Mouse (Mus musculus) kidney, postnatal 4 days (tissue): Measurements from ENCODE around the gene Ank2.

Experiments used
- DNase-seq, 2 experiments: peaks; one replicate each; pipeline ENCODE4 v3.0.0; 2021; ENCODE audit warnings: mixed read lengths in 2 of 2

The Ank2 gene

GRCm38 (mm10) chr3:127109413-127109812 is 389.7 kb downstream of the Ank2 start:
- no peak for DNase-seq

- no peak for DNase-seq
Observed at GRCm38 (mm10) chr3:127108481-127108880, 390.7 kb downstream of the Ank2 start.

- DNase-seq: no peak
Observed at GRCm38 (mm10) chr3:127107281-127107680, 391.9 kb downstream of the Ank2 start.

GRCm38 (mm10) chr3:127101326-127101725 is 397.8 kb downstream of the Ank2 start:
- no peak for DNase-seq

GRCm38 (mm10) chr3:127097745-127098144 is 401.4 kb downstream of the Ank2 start:
- no peak for DNase-seq

GRCm38 (mm10) chr3:127097106-127097505 is 402.0 kb downstream of the Ank2 start:
- DNase-seq: no peak

GRCm38 (mm10) chr3:127093631-127094030 is 405.5 kb downstream of the Ank2 start:
- no peak for DNase-seq

GRCm38 (mm10) chr3:127087574-127087973 is 411.6 kb downstream of the Ank2 start:
- DNase-seq: no peak

GRCm38 (mm10) chr3:127086834-127087506 is 412.2 kb downstream of the Ank2 start:
- no peak for DNase-seq

GRCm38 (mm10) chr3:127077369-127077768 is 421.8 kb downstream of the Ank2 start:
- DNase-seq: no peak

GRCm38 (mm10) chr3:127075531-127076280 is 423.4 kb downstream of the Ank2 start:
- DNase-seq: no peak

GRCm38 (mm10) chr3:127071471-127071870 is 427.7 kb downstream of the Ank2 start:
- DNase-seq: peak; percentile 31 to 37

GRCm38 (mm10) chr3:127063654-127064386 is 435.3 kb downstream of the Ank2 start:
- no peak for DNase-seq

GRCm38 (mm10) chr3:127059671-127060070 is 439.5 kb downstream of the Ank2 start:
- DNase-seq: no peak

GRCm38 (mm10) chr3:127041288-127041687 is 457.9 kb downstream of the Ank2 start:
- no peak for DNase-seq

GRCm38 (mm10) chr3:127038570-127038969 is 460.6 kb downstream of the Ank2 start:
- DNase-seq: no peak

GRCm38 (mm10) chr3:127036118-127036517 is 463.0 kb downstream of the Ank2 start:
- no peak for DNase-seq

GRCm38 (mm10) chr3:127035540-127035939 is 463.6 kb downstream of the Ank2 start:
- DNase-seq: no peak

- no peak for DNase-seq
Observed at GRCm38 (mm10) chr3:127034983-127035382, 464.2 kb downstream of the Ank2 start.

GRCm38 (mm10) chr3:127023992-127024391 is 475.2 kb downstream of the Ank2 start:
- no peak for DNase-seq

GRCm38 (mm10) chr3:127020167-127020566 is 479.0 kb downstream of the Ank2 start:
- DNase-seq: no peak

- DNase-seq: no peak
Observed at GRCm38 (mm10) chr3:127019728-127020127, 479.4 kb downstream of the Ank2 start.

GRCm38 (mm10) chr3:127019109-127019508 is 480.0 kb downstream of the Ank2 start:
- DNase-seq: peak in 1 of 2 experiments; percentile 4

GRCm38 (mm10) chr3:127017523-127017922 is 481.6 kb downstream of the Ank2 start:
- no peak for DNase-seq
